Mouse (Mus musculus) liver, embryonic 13.5 days (tissue): ENCODE measurements around the gene Clp1. TPM values are rescaled to one million over a fixed set of nuclear protein-coding genes. Genes with fewer than 3 reads are reported as not detected.

Source experiments
- ATAC-seq: fragments of 200-750 bp; cut with Nextera tagmentation; 2 replicates; pipeline ENCODE4 v1.8.0; 2017; ENCODE audit warnings: low read depth, mild to moderate bottlenecking, moderate number of reproducible peaks, moderate library complexity
- DNase-seq: peaks from one replicate; pipeline ENCODE4 v3.0.0; 2022
- H3K27ac ChIP-seq: fragments of 300-500 bp; sonication (generic); 2 replicates; pipeline ENCODE4 v1.5.1; 2015; ENCODE audit warnings: moderate library complexity, mild to moderate bottlenecking, inconsistent platforms
- H3K27me3 ChIP-seq: fragments of 300-500 bp; sonication (generic); 2 replicates; pipeline ENCODE4 v1.6.1; 2015; ENCODE audit warnings: mild to moderate bottlenecking, inconsistent platforms
- H3K36me3 ChIP-seq: fragments of 300-500 bp; sonication (generic); 2 replicates; pipeline ENCODE4 v1.6.1; 2015; ENCODE audit warnings: mild to moderate bottlenecking, inconsistent platforms
- H3K4me1 ChIP-seq: fragments of 300-500 bp; sonication (generic); replicated peaks from 2 replicates; pipeline ENCODE4 v1.6.1; 2015; ENCODE audit warnings: inconsistent platforms
- H3K4me2 ChIP-seq: fragments of 300-500 bp; sonication (generic); 2 replicates; pipeline ENCODE4 v1.6.1; 2015; ENCODE audit warnings: inconsistent platforms, mild to moderate bottlenecking, moderate library complexity
- H3K4me3 ChIP-seq: fragments of 300-500 bp; sonication (generic); replicated peaks from 2 replicates; pipeline ENCODE4 v1.5.1; 2015; ENCODE audit warnings: mild to moderate bottlenecking, inconsistent platforms
- H3K9ac ChIP-seq: fragments of 300-500 bp; sonication (generic); 2 replicates; pipeline ENCODE4 v1.6.1; 2015; ENCODE audit warnings: mild to moderate bottlenecking, inconsistent platforms
- H3K9me3 ChIP-seq: fragments of 300-500 bp; sonication (generic); replicated peaks from 2 replicates; pipeline ENCODE4 v1.6.1; 2016; ENCODE audit warnings: inconsistent platforms
- WGBS: fragments of 180-500 bp; shearing (Covaris S2); methylation state at CpG from one replicate; pipeline ENCODE4 v1.1.7; 2015; ENCODE audit not compliant: insufficient replicate concordance; 5-methylcytosine and 5-hydroxymethylcytosine counted together
- polyA plus RNA-seq: library from polyadenylated mRNA; unstranded; fragments of >200 nt; fragmentation: Nextera tagmentation; extraction: Ambion mirVana; gene quantifications from 2 replicates; pipeline ENCODE4 v1.2.1, GENCODE M21; 2015

Clp1 gene
- polyA plus RNA-seq, 1 experiment from 2014 or later = 60.3 TPM

DNA sequence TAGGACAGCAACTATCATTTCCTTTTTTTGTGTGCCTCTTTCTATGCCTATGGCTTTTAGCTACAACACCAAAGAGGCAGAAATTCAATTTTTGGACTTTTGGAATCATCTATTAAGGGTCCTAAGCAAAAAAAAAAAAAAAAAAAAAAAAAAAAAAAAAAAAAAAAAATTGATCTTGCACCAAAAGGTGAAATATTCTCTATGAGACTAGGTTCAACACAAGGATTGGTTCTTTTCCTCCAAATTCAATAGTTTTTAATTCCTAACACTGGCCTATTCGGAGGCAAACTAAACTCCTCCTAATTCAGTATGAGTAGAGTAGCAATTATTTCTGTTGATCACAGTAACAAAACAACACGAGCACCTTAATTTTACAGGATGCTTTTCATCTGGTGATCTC is 15.3 kb downstream of the Clp1 start:
- no peak for DNase-seq
- Histone ChIP-seq H3K4me3 (no peak overlapping the region), H3K36me3 (peaks cover 47% of the 10 kb centered on the region), H3K4me2 (0 out of 2 replicates have a peak overlapping the region, but pooled peaks have one; percentile 75), H3K9ac (no peak overlapping the region), H3K27ac (no peak overlapping the region), H3K4me1 (peaks cover 56% of the 10 kb centered on the region), H3K9me3 (no peaks in the 10 kb centered on the region), H3K27me3 (no peaks in the 10 kb centered on the region)
- 85% methylated on average over 2 of the region's 2 CpGs for WGBS
- no peak for ATAC-seq

DNA sequence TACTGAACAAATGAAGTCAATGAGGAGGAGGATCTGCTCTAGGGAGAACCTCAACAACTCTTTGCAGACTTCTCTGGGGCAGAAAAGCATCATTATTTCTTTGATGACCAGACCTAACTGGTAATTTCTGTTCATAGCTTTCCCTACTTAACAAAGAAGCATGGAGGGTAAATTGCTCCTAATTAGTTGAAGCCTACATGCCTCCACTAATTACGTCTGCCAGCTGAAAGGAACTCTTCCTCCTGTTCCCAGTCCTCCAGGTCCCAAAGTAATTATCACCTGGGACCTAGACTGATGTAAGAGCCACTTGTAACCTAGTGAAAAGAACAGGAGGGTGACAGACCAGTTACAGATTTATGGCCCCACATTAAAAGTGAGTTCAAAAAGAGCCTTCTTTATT is 19.6 kb downstream of the Clp1 start:
- WGBS = 85% methylated on average over 1 of the region's 1 CpGs
- ATAC-seq (no peak), DNase-seq (no peak)
- H3K27ac ChIP-seq = no peak overlapping the region; the same call in 1 of the 2 replicates
- no peaks in the 10 kb centered on the region for H3K27me3 ChIP-seq
- H3K4me3 ChIP-seq = no peak overlapping the region
- no peak overlapping the region for H3K4me2 ChIP-seq
- H3K9me3 ChIP-seq = no peaks in the 10 kb centered on the region
- H3K9ac ChIP-seq = no peak overlapping the region
- peaks cover 66% of the 10 kb centered on the region for H3K4me1 ChIP-seq
- peaks cover 81% of the 10 kb centered on the region for H3K36me3 ChIP-seq

DNA sequence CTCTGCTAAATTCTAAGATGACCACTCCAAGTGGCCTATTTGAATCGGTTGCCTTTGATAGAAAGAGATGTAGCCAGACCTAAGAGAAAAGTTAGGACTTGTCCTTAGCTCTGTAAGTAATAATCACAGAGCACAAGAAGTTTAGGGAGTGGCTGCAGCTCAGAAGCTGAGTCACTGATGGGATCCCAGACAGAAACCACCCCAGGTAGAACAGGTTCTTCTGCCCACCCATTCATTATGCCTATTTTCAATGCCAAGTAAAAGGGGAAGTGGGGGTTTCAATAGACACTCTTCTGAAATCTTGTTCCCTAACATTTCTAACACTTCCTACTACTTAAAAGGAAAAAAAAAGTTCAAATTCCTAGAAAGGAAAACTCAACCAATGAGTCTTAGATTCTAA is 21.9 kb downstream of the Clp1 start:
- H3K4me3 ChIP-seq = no peak overlapping the region
- no peak overlapping the region for H3K9ac ChIP-seq
- H3K27me3 ChIP-seq = no peaks in the 10 kb centered on the region
- H3K27ac ChIP-seq = no peak overlapping the region
- 73% methylated on average over 1 of the region's 1 CpGs for WGBS
- H3K36me3 ChIP-seq = peaks cover 83% of the 10 kb centered on the region
- ATAC-seq (0 out of 2 replicates have a peak, but pooled peaks have one; percentile 47), DNase-seq (no peak)
- peaks cover 54% of the 10 kb centered on the region for H3K4me1 ChIP-seq
- no peak overlapping the region for H3K4me2 ChIP-seq
- no peaks in the 10 kb centered on the region for H3K9me3 ChIP-seq

DNA sequence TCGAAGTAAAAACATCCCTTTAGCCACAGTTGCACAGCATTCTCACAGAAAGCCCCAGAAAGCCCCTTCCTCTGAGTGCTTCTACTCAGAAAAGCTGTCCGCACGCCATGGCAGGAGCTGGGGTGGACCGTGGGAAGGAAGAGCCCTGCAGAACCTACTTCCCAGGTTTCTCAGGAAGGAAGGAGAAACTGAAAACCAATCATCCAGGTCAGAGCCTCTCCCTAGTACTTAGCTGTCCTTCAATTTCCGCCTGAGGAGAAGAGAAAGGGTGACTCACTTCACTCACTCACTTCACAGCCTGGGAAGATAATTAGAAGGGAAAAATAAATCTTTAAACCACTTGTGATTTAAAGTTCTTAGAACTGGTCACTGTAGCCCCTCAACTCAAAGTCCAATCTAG is 22.8 kb downstream of the Clp1 start:
- H3K4me3 ChIP-seq = no peak overlapping the region
- 65% methylated on average over 5 of the region's 5 CpGs for WGBS
- no peak overlapping the region for H3K4me2 ChIP-seq
- H3K4me1 ChIP-seq = peaks cover 47% of the 10 kb centered on the region
- no peak overlapping the region for H3K9ac ChIP-seq
- no peaks in the 10 kb centered on the region for H3K9me3 ChIP-seq
- ATAC-seq (no peak), DNase-seq (no peak)
- H3K27me3 ChIP-seq = no peaks in the 10 kb centered on the region
- no peak overlapping the region for H3K27ac ChIP-seq
- peaks cover 84% of the 10 kb centered on the region for H3K36me3 ChIP-seq

DNA sequence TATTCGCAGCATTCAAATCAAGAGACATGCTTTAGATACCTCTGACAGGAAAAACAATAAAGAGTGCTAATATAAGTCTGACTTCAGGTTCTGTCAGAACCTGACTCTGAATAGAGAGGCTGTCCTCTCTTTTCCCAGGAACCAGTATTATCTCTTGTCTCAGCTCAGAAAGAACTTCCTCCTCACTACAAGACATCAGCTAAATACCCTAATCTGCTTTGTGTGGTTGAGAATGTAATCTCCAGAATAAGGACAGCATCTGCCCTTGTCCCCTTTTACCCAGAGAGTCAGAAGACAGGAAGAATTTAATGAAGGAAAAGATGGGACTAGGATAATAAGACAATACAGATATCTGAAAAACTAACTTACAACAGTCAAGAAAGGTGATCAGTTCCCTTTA is 23.7 kb downstream of the Clp1 start:
- 56% methylated on average over 1 of the region's 1 CpGs for WGBS
- H3K4me2 ChIP-seq = no peak overlapping the region
- no peaks in the 10 kb centered on the region for H3K27me3 ChIP-seq
- DNase-seq (no peak), ATAC-seq (peak; percentile 34)
- no peaks in the 10 kb centered on the region for H3K9me3 ChIP-seq
- H3K4me3 ChIP-seq = no peak overlapping the region
- H3K27ac ChIP-seq = no peak overlapping the region; the same call in 1 of the 2 replicates
- H3K36me3 ChIP-seq = peaks cover 84% of the 10 kb centered on the region
- H3K4me1 ChIP-seq = peaks cover 39% of the 10 kb centered on the region
- H3K9ac ChIP-seq = no peak overlapping the region

DNA sequence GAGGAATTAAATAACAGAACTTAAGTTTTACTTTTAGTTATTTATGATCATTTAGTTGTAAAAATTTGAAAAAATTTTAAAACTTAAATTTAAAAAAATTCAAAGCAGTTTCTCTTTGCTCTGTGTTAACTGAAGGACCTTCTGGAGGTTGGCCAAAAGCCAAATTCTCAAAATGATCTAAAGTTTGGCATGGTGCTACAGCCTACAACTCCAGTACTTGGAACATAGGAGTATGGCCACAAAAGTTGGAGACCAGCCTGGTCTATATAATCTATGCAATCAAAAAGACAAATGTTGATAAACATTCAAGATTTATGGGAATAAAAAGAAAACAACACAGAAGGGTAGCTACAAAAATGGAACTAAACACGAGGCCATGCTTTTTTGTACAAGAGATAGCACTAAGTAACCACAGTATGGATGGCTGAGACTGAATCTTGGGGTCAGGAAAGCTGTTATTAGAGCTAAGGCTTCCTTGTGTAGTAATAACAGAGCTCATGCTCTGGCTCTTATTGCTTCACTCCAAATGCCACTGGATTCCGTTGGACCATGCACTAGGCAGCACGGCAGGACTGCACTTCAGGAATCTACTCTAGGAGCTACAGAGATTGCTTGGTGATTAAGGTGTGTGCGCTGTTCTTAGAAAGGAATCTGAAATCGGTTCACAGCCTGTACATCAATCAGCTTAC is 32.0 kb downstream of the Clp1 start:
- H3K27me3 ChIP-seq = no peaks in the 10 kb centered on the region
- no peak overlapping the region for H3K9ac ChIP-seq
- H3K4me3 ChIP-seq = no peak overlapping the region
- no peaks in the 10 kb centered on the region for H3K4me1 ChIP-seq
- no peak overlapping the region for H3K27ac ChIP-seq
- no peaks in the 10 kb centered on the region for H3K9me3 ChIP-seq
- no peak overlapping the region for H3K4me2 ChIP-seq
- DNase-seq (no peak), ATAC-seq (no peak)
- WGBS = 86% methylated on average over 5 of the region's 5 CpGs
- peaks cover 84% of the 10 kb centered on the region for H3K36me3 ChIP-seq

DNA sequence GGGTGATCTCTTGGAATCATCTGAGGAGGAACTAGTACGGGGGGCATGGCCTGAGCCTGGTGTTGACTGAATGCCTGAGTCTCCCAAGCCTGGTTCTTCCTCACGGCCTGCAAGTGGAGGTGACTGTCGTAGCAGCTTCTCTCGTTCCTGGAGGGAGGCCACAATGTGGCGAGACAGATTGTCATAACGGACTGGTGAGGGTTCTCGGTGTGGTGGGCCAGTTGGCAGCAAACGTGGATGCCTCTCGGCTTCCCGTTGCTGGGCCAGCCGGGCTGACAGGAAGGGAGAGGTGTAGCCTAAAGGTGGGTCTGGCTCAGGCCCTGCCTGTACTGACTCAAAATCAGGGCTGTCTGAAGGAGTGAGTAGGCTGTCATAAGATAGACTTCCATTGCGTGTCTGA is 37.1 kb downstream of the Clp1 start:
- H3K27ac ChIP-seq = no peak overlapping the region
- no peaks in the 10 kb centered on the region for H3K27me3 ChIP-seq
- ATAC-seq = no peak
- no peaks in the 10 kb centered on the region for H3K9me3 ChIP-seq
- peaks cover 13% of the 10 kb centered on the region for H3K4me1 ChIP-seq
- no peak for DNase-seq
- 86% methylated on average over 12 of the region's 12 CpGs for WGBS
- peaks cover 94% of the 10 kb centered on the region for H3K36me3 ChIP-seq
- no peak overlapping the region for H3K4me3 ChIP-seq
- H3K9ac ChIP-seq = no peak overlapping the region
- no peak overlapping the region for H3K4me2 ChIP-seq

DNA sequence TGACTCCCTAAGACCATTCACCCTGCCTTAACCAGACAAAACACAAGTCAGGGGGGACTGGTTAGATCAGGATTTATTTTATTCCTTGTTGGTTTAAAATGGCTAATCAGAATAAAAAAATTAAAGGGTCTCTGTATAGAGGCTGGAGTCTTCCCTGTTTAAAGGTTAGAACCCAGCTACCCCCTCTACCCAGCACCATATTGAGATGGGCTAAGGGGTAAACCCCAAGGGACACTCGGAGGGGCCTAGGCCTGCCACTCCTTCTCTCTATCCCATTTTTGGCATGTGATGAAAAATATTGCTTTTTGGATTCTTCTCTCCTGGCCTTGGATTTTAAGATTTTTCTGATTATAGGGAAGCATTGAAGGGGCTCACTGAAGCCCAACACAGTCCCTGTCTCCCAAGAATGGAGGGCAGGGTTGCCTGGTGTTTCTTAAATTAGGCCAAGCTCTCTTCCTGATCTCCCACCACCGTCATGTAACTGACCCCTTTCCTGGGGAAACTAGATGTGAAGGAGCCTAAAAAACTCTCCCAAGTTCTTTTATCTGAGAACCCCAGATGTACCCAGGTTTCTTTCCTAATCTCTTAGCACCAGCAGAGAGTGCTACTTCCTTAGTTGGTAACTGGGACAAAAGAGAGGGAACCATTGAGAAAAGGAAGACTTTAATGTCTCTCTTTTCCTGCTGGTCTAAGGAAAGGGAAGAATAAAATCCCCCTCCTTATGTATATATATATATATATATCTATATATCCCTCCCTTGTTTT is 38.9 kb downstream of the Clp1 start:
- peaks cover 25% of the 10 kb centered on the region for H3K4me1 ChIP-seq
- H3K9me3 ChIP-seq = no peaks in the 10 kb centered on the region
- DNase-seq (no peak), ATAC-seq (peak; percentile 44)
- H3K4me2 ChIP-seq = no peak overlapping the region
- H3K36me3 ChIP-seq = peaks cover 93% of the 10 kb centered on the region
- 57% methylated on average over 2 of the region's 2 CpGs for WGBS
- no peak overlapping the region for H3K9ac ChIP-seq
- 0 out of 2 replicates have a peak overlapping the region, but pooled peaks have one; percentile 30 for H3K27ac ChIP-seq
- H3K4me3 ChIP-seq = no peak overlapping the region
- no peaks in the 10 kb centered on the region for H3K27me3 ChIP-seq

DNA sequence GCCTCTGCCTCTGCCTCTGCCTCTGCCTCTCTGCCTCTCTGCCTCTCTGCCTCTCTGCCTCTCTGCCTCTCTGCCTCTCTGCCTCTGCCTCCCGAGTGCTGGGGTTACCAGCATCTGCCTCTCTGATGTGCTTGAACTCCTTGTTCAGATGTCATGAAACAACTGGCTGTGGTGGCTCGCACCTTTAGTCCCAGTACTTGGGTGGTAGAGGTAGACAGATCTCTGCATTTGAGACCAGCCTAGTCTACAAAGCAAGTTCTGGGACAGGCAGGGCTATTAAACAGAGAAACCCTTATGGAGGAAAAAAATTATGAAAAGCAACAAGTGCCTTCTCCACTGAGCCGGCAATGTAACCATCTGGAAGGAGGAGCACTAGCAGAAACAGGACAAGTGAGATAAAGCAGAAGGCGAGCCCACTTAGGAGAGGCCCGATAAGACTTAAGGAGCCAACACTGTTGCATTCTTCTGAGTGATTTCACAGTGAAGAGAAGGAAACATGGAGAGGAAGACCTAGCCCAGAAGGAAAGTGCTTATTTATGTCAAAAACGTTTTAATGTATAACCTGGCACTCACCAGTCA is 44.5 kb downstream of the Clp1 start:
- 19% methylated on average over 6 of the region's 6 CpGs for WGBS
- ATAC-seq (peak; percentile 62), DNase-seq (peak; percentile 68)
- peak overlapping the region; percentile 99 for H3K27ac ChIP-seq
- peak overlapping the region; percentile 45 for H3K4me3 ChIP-seq
- no peaks in the 10 kb centered on the region for H3K9me3 ChIP-seq
- peaks cover 50% of the 10 kb centered on the region for H3K36me3 ChIP-seq
- peak overlapping the region; percentile 69 for H3K4me2 ChIP-seq
- H3K9ac ChIP-seq = peak overlapping the region; percentile 73
- H3K4me1 ChIP-seq = peaks cover 41% of the 10 kb centered on the region
- no peaks in the 10 kb centered on the region for H3K27me3 ChIP-seq

DNA sequence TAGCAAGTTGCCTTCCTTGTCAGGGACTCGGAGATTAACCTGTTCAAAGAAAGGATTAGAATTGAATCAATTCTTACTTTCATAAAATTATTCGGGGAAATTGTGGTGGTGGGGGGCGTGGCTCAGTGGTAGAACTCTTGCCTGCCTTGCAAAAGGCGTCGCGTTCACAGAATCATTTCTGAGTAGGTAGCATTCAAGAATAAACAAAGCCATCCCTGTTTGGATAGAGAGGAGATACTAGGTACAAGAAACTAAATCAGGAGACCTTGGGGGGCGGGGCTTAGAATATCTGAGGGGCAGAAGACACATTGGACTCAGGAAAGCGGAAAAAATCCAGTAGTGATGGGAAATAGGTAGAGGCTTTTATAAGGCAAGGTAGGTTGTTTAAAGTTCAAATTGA is 48.1 kb downstream of the Clp1 start, which contains the start of gene Tmx2:
Gene Tmx2 (minus strand): TSS at position 125 of the 400 bp plus-strand sequence.
- Histone ChIP-seq H3K4me2 (peak within 1 kb of the TSS; percentile 73), H3K9me3 (no peaks in the 10 kb centered on the region), H3K4me1 (peaks cover 52% of the 10 kb centered on the region), H3K4me3 (peak within 1 kb of the TSS; percentile 83), H3K27ac (peak within 1 kb of the TSS; percentile 84), H3K9ac (peak within 1 kb of the TSS; percentile 87), H3K27me3 (no peaks in the 10 kb centered on the region), H3K36me3 (peaks cover 33% of the 10 kb centered on the region)
- 9% methylated on average over 8 of the region's 8 CpGs for WGBS
- no peak for DNase-seq
- ATAC-seq = no peak
